Mouse (Mus musculus) erythroblast, embryonic 14.5 days (primary cell): ENCODE measurements at regions not wholly inside any gene's neighbourhood (a gene's known extent, or its start where the extent isn't known, plus 50 kb on each side); places are given as distances from the start of the nearest gene placed in this dataset.

Experiments used
- GATA1 ChIP-seq: IDR thresholded peaks from 2 replicates; pipeline ENCODE4 v1.6.1; 2012; ENCODE audit warnings: low read length, inconsistent platforms, mixed read lengths
- TAL1 ChIP-seq: IDR thresholded peaks from 3 replicates; pipeline ENCODE4 v1.6.1; 2012; ENCODE audit warnings: low read length, inconsistent platforms, mixed read lengths

GRCm38 (mm10) chr5:51730241-51730640 is 162.7 kb upstream of the Ppargc1a start:
- TF ChIP-seq TAL1 (no peak), GATA1 (no peak)
